Mouse (Mus musculus) embryonic fibroblast, embryonic 13.5 days (primary cell): ENCODE results near the gene Gm13691. TPM values are rescaled to one million over a fixed set of nuclear protein-coding genes. Genes with fewer than 3 reads are reported as not detected.
"Not testable (repeated sequence)": the region's sequence is repeated elsewhere in the genome, so short reads cannot be mapped to it uniquely, and the experiment has no call there.

Experiments used
- H3K27ac ChIP-seq: 2 replicates; pipeline ENCODE4 v1.5.1; 2012; ENCODE audit warnings: low read length, control low read depth, inconsistent platforms; ENCODE audit not compliant: insufficient read depth
- H3K4me1 ChIP-seq: 2 replicates; pipeline ENCODE4 v1.6.1; 2011; ENCODE audit warnings: low read length; ENCODE audit not compliant: control insufficient read depth, insufficient read depth
- H3K4me3 ChIP-seq: 2 replicates; pipeline ENCODE4 v1.5.1; 2011; ENCODE audit warnings: mild to moderate bottlenecking, control low read depth, low read length; ENCODE audit not compliant: insufficient read depth
- CTCF ChIP-seq: IDR thresholded peaks from 2 replicates; pipeline ENCODE4 v1.5.1; 2011; ENCODE audit warnings: mild to moderate bottlenecking, control low read depth, low read length, moderate library complexity, borderline replicate concordance; ENCODE audit not compliant: insufficient read depth
- POLR2A ChIP-seq: IDR thresholded peaks from 2 replicates; pipeline ENCODE4 v1.6.1; 2011; ENCODE audit warnings: low read depth, mild to moderate bottlenecking, control low read depth, low read length, moderate library complexity
- polyA plus RNA-seq: library from polyadenylated mRNA; stranded (reverse); fragments of >200 nt; gene quantifications from 2 replicates; pipeline ENCODE4 v1.2.4, GENCODE M21; 2011; ENCODE audit warnings: low read depth; ENCODE audit not compliant: missing spikeins, insufficient read length

The Gm13691 gene
- polyA plus RNA-seq: not detected in 2 replicates

- H3K27ac ChIP-seq, H3K4me1 ChIP-seq, H3K4me3 ChIP-seq: not testable (repeated sequence)
These were observed at the start of gene Gm13691 for GRCm38 (mm10) chr2:83990253-83990652. Gm13691 (plus strand) TSS chr2:83990553.

GRCm38 (mm10) chr2:83940931-83941361 is 49.4 kb upstream of the Gm13691 start, which contains the start of gene Zswim2:
Zswim2 (minus strand) TSS chr2:83941228.
- no peak within 1 kb of the TSS for H3K27ac ChIP-seq
- H3K4me1 ChIP-seq: peaks cover 2% of the 10 kb centered on the region; the same call in 1 of the 2 replicates
- peak within 1 kb of the TSS; percentile 16 for H3K4me3 ChIP-seq
- TF ChIP-seq CTCF (no peak), POLR2A (no peak)

GRCm38 (mm10) chr2:83941378-83941777 is 49.0 kb upstream of the Gm13691 start:
- TF ChIP-seq CTCF (no peak), POLR2A (no peak)
- Histone ChIP-seq H3K4me3 (peak overlapping the region; percentile 16; the same call in 1 of the 2 replicates), H3K4me1 (peaks cover 2% of the 10 kb centered on the region; the same call in 1 of the 2 replicates), H3K27ac (no peak overlapping the region)

- H3K4me3 ChIP-seq: no peak overlapping the region
- no peak overlapping the region for H3K27ac ChIP-seq
- peaks cover 2% of the 10 kb centered on the region; the same call in 1 of the 2 replicates for H3K4me1 ChIP-seq
- TF ChIP-seq CTCF (no peak), POLR2A (no peak)
These were observed 48.6 kb upstream of the Gm13691 start for GRCm38 (mm10) chr2:83941792-83942191.

- not testable (repeated sequence) for H3K4me1 ChIP-seq, H3K27ac ChIP-seq, H3K4me3 ChIP-seq
These were observed 35.0 kb upstream of the Gm13691 start, which contains the start of gene Gm13698 for GRCm38 (mm10) chr2:83955393-83955792. Gm13698 (plus strand) TSS chr2:83955693.

GRCm38 (mm10) chr2:83961203-83961602 is 29.1 kb upstream of the Gm13691 start, which contains the start of gene Gm13693:
Gm13693 (plus strand) TSS chr2:83961503.
- not testable (repeated sequence) for H3K4me1 ChIP-seq, H3K4me3 ChIP-seq, H3K27ac ChIP-seq

GRCm38 (mm10) chr2:83967013-83967412 is 23.3 kb upstream of the Gm13691 start, which contains the start of gene Gm13695:
Gm13695 (plus strand) TSS chr2:83967313.
- not testable (repeated sequence) for H3K4me3 ChIP-seq, H3K4me1 ChIP-seq, H3K27ac ChIP-seq

- not testable (repeated sequence) for H3K4me3 ChIP-seq, H3K4me1 ChIP-seq, H3K27ac ChIP-seq
These were observed 17.5 kb upstream of the Gm13691 start, which contains the start of gene Gm13696 for GRCm38 (mm10) chr2:83972823-83973222. Gm13696 (plus strand) TSS chr2:83973123.

GRCm38 (mm10) chr2:83978633-83979032 is 11.7 kb upstream of the Gm13691 start, which contains the start of gene Gm13694:
Gm13694 (plus strand) TSS chr2:83978933.
- H3K4me3 ChIP-seq, H3K27ac ChIP-seq, H3K4me1 ChIP-seq: not testable (repeated sequence)

GRCm38 (mm10) chr2:83984443-83984842 is 5.9 kb upstream of the Gm13691 start, which contains the start of gene Gm13697:
Gm13697 (plus strand) TSS chr2:83984743.
- H3K27ac ChIP-seq, H3K4me3 ChIP-seq, H3K4me1 ChIP-seq: not testable (repeated sequence)

- not testable (repeated sequence) for H3K27ac ChIP-seq, H3K4me1 ChIP-seq, H3K4me3 ChIP-seq
These were observed 3.4 kb downstream of the Gm13691 start for GRCm38 (mm10) chr2:83993639-83994255.

GRCm38 (mm10) chr2:83994526-83994925 is 4.2 kb downstream of the Gm13691 start:
- H3K27ac ChIP-seq, H3K4me1 ChIP-seq: not testable (repeated sequence)

More at GRCm38 (mm10) chr2:83994526-83994925, 4.2 kb downstream of the Gm13691 start:
- H3K4me3 ChIP-seq: not testable (repeated sequence)
